Mouse (Mus musculus) forelimb bud, embryonic 11.5 days (tissue): Measurements from ENCODE around the gene Bcl2l14.

ENCODE experiments used
- DNase-seq: peaks from one replicate; pipeline ENCODE4 v3.0.0-alpha.2; 2012; ENCODE audit warnings: low read depth, low spot score

The Bcl2l14 gene

GRCm38 (mm10) chr6:134402914-134403683 lies 7.0 kb downstream of the Bcl2l14 start:
- peak; percentile 80 for DNase-seq

GRCm38 (mm10) chr6:134403684-134404070 lies 7.6 kb downstream of the Bcl2l14 start:
- DNase-seq = no peak

GRCm38 (mm10) chr6:134407226-134407625 lies 11.1 kb downstream of the Bcl2l14 start:
- no peak for DNase-seq

GRCm38 (mm10) chr6:134413706-134414531 lies 17.8 kb downstream of the Bcl2l14 start:
- no peak for DNase-seq

- no peak for DNase-seq
These were observed 18.4 kb downstream of the Bcl2l14 start for GRCm38 (mm10) chr6:134414532-134414883.

- DNase-seq = no peak
These were observed 20.5 kb downstream of the Bcl2l14 start for GRCm38 (mm10) chr6:134416556-134417105.

GRCm38 (mm10) chr6:134417886-134418285 lies 21.8 kb downstream of the Bcl2l14 start:
- DNase-seq = no peak

- DNase-seq = no peak
These were observed 24.3 kb downstream of the Bcl2l14 start for GRCm38 (mm10) chr6:134420375-134420774.

GRCm38 (mm10) chr6:134421921-134422320 lies 25.8 kb downstream of the Bcl2l14 start:
- DNase-seq = no peak

- DNase-seq = peak; percentile 76
These were observed 29.1 kb downstream of the Bcl2l14 start for GRCm38 (mm10) chr6:134425216-134425717.

GRCm38 (mm10) chr6:134427165-134427564 lies 31.0 kb downstream of the Bcl2l14 start:
- no peak for DNase-seq

GRCm38 (mm10) chr6:134428455-134428854 lies 32.3 kb downstream of the Bcl2l14 start:
- DNase-seq = no peak

- no peak for DNase-seq
These were observed 34.2 kb downstream of the Bcl2l14 start for GRCm38 (mm10) chr6:134430161-134430799.

GRCm38 (mm10) chr6:134431583-134431982 lies 35.5 kb downstream of the Bcl2l14 start:
- no peak for DNase-seq

GRCm38 (mm10) chr6:134433281-134433680 lies 37.2 kb downstream of the Bcl2l14 start:
- DNase-seq = no peak

- no peak for DNase-seq
These were observed 37.9 kb downstream of the Bcl2l14 start for GRCm38 (mm10) chr6:134434044-134434443.

- DNase-seq = no peak
These were observed 38.8 kb downstream of the Bcl2l14 start for GRCm38 (mm10) chr6:134434866-134435390.

- DNase-seq = no peak
These were observed 40.8 kb downstream of the Bcl2l14 start for GRCm38 (mm10) chr6:134436955-134437354.

- DNase-seq = peak; percentile 64
These were observed 43.4 kb downstream of the Bcl2l14 start for GRCm38 (mm10) chr6:134439401-134440021.

- peak; percentile 46 for DNase-seq
These were observed 43.9 kb downstream of the Bcl2l14 start for GRCm38 (mm10) chr6:134440023-134440422.

GRCm38 (mm10) chr6:134441716-134442115 lies 45.6 kb downstream of the Bcl2l14 start:
- DNase-seq = no peak
